Mouse (Mus musculus) kidney, embryonic 15.5 days (tissue): ENCODE results near the gene Nanp. TPM values are rescaled to one million over a fixed set of nuclear protein-coding genes. Genes with fewer than 3 reads are reported as not detected.
A peak's percentile ranks its signal among the peaks of the same experiment; 100 is the strongest.

ENCODE experiments used
- ATAC-seq: fragments of 200-750 bp; cut with Nextera tagmentation; replicated peaks from 2 replicates; pipeline ENCODE4 v1.8.0; 2017; ENCODE audit warnings: moderate TSS enrichment; ENCODE audit not compliant: low FRiP score
- H3K27ac ChIP-seq: fragments of 300-500 bp; sonication (generic); 2 replicates; pipeline ENCODE4 v1.5.1; 2015; ENCODE audit warnings: mild to moderate bottlenecking, inconsistent platforms
- H3K27me3 ChIP-seq: fragments of 300-500 bp; sonication (generic); 2 replicates; pipeline ENCODE4 v1.6.1; 2015; ENCODE audit warnings: inconsistent platforms
- H3K36me3 ChIP-seq: fragments of 300-500 bp; sonication (generic); 2 replicates; pipeline ENCODE4 v1.6.1; 2015; ENCODE audit warnings: inconsistent platforms
- H3K4me1 ChIP-seq: fragments of 300-500 bp; sonication (generic); 2 replicates; pipeline ENCODE4 v1.6.1; 2015; ENCODE audit warnings: inconsistent platforms
- H3K4me2 ChIP-seq: fragments of 300-500 bp; sonication (generic); 2 replicates; pipeline ENCODE4 v1.6.1; 2015; ENCODE audit warnings: moderate library complexity, mild to moderate bottlenecking, inconsistent platforms
- H3K4me3 ChIP-seq: fragments of 300-500 bp; sonication (generic); replicated peaks from 2 replicates; pipeline ENCODE4 v1.5.1; 2015; ENCODE audit warnings: mild to moderate bottlenecking, inconsistent platforms
- H3K9ac ChIP-seq: fragments of 300-500 bp; sonication (generic); 2 replicates; pipeline ENCODE4 v1.6.1; 2015; ENCODE audit warnings: mild to moderate bottlenecking, inconsistent platforms
- H3K9me3 ChIP-seq: fragments of 300-500 bp; sonication (generic); replicated peaks from 2 replicates; pipeline ENCODE4 v1.6.1; 2016; ENCODE audit warnings: inconsistent platforms
- WGBS: fragments of 180-500 bp; shearing (Covaris S2); methylation state at CpG from one replicate; pipeline ENCODE4 v1.1.7; 2015; ENCODE audit warnings: mixed read lengths; 5-methylcytosine and 5-hydroxymethylcytosine counted together
- polyA plus RNA-seq: library from polyadenylated mRNA; unstranded; fragments of >200 nt; fragmentation: Nextera tagmentation; extraction: Ambion mirVana; gene quantifications from 2 replicates; pipeline ENCODE4 v1.2.1, GENCODE M21; 2015

Gene Nanp
- polyA plus RNA-seq = 48.1 and 54.6 TPM in 2 replicates

GRCm38 (mm10) chr2:151039232-151039695 lies at the start of gene Nanp, which contains the start of gene Ninl:
Gene Nanp (minus strand): TSS chr2:151039398.
Gene Ninl (minus strand): TSS chr2:151039382.
- Histone ChIP-seq H3K4me2 (peak within 1 kb of the TSS; percentile 86), H3K4me1 (peaks cover 16% of the 10 kb centered on the region), H3K4me3 (peak within 1 kb of the TSS; percentile 75), H3K27ac (peak within 1 kb of the TSS; percentile 87), H3K36me3 (no peaks in the 10 kb centered on the region), H3K27me3 (no peaks in the 10 kb centered on the region), H3K9me3 (no peaks in the 10 kb centered on the region), H3K9ac (peak within 1 kb of the TSS; percentile 85)
- WGBS = under 1% methylated on average over 34 of the region's 34 CpGs
- peak; percentile 97 for ATAC-seq

GRCm38 (mm10) chr2:151056637-151057036 lies 17.4 kb upstream of the Nanp start:
- no peak overlapping the region for H3K4me3 ChIP-seq
- no peaks in the 10 kb centered on the region for H3K36me3 ChIP-seq
- H3K27ac ChIP-seq = no peak overlapping the region
- no peak overlapping the region for H3K4me2 ChIP-seq
- no peak overlapping the region for H3K9ac ChIP-seq
- no peaks in the 10 kb centered on the region for H3K27me3 ChIP-seq
- ATAC-seq = no peak
- 74% methylated on average over 1 of the region's 1 CpGs for WGBS
- H3K4me1 ChIP-seq = no peaks in the 10 kb centered on the region
- no peaks in the 10 kb centered on the region for H3K9me3 ChIP-seq

GRCm38 (mm10) chr2:151040411-151040810 lies 1.2 kb upstream of the Nanp start:
- H3K9me3 ChIP-seq = no peaks in the 10 kb centered on the region
- H3K27me3 ChIP-seq = no peaks in the 10 kb centered on the region
- no peak overlapping the region for H3K9ac ChIP-seq
- no peak for ATAC-seq
- no peaks in the 10 kb centered on the region for H3K36me3 ChIP-seq
- H3K4me2 ChIP-seq = no peak overlapping the region
- H3K27ac ChIP-seq = no peak overlapping the region
- H3K4me3 ChIP-seq = no peak overlapping the region
- 87% methylated on average over 1 of the region's 1 CpGs for WGBS
- H3K4me1 ChIP-seq = peaks cover 16% of the 10 kb centered on the region

GRCm38 (mm10) chr2:151039726-151040125 lies 528 bp upstream of the Nanp start:
- H3K9ac ChIP-seq = peak overlapping the region; percentile 85
- H3K4me2 ChIP-seq = peak overlapping the region; percentile 86
- H3K9me3 ChIP-seq = no peaks in the 10 kb centered on the region
- no peaks in the 10 kb centered on the region for H3K27me3 ChIP-seq
- peak overlapping the region; percentile 75 for H3K4me3 ChIP-seq
- peaks cover 16% of the 10 kb centered on the region for H3K4me1 ChIP-seq
- peak; percentile 19; the same call in 1 of the 2 replicates for ATAC-seq
- H3K27ac ChIP-seq = peak overlapping the region; percentile 73
- H3K36me3 ChIP-seq = no peaks in the 10 kb centered on the region
- 34% methylated on average over 8 of the region's 8 CpGs for WGBS

GRCm38 (mm10) chr2:151038811-151039222 lies 381 bp downstream of the Nanp start:
- Histone ChIP-seq H3K27me3 (no peaks in the 10 kb centered on the region), H3K9me3 (no peaks in the 10 kb centered on the region), H3K4me1 (peaks cover 16% of the 10 kb centered on the region), H3K36me3 (no peaks in the 10 kb centered on the region), H3K9ac (peak overlapping the region; percentile 85), H3K27ac (peak overlapping the region; percentile 87), H3K4me2 (peak overlapping the region; percentile 86), H3K4me3 (peak overlapping the region; percentile 75)
- under 1% methylated on average over 30 of the region's 30 CpGs for WGBS
- peak; percentile 82 for ATAC-seq

- Histone ChIP-seq H3K4me1 (peaks cover 16% of the 10 kb centered on the region), H3K4me3 (peak overlapping the region; percentile 75), H3K27ac (no peak overlapping the region), H3K4me2 (peak overlapping the region; percentile 86), H3K9me3 (no peaks in the 10 kb centered on the region), H3K36me3 (0 out of 2 replicates have a peak, but pooled peaks cover 2% of the 10 kb centered on the region), H3K27me3 (no peaks in the 10 kb centered on the region), H3K9ac (peak overlapping the region; percentile 85)
- ATAC-seq = 0 out of 2 replicates have a peak, but pooled peaks have one; percentile 20
- 53% methylated on average over 18 of the region's 18 CpGs for WGBS
These were observed 1.2 kb downstream of the Nanp start for GRCm38 (mm10) chr2:151037876-151038552.

GRCm38 (mm10) chr2:151037292-151037691 lies 1.9 kb downstream of the Nanp start:
- H3K4me2 ChIP-seq = peak overlapping the region; percentile 86; the same call in 1 of the 2 replicates
- no peak overlapping the region; the same call in 1 of the 2 replicates for H3K4me3 ChIP-seq
- 98% methylated on average over 1 of the region's 1 CpGs for WGBS
- peaks cover 16% of the 10 kb centered on the region for H3K4me1 ChIP-seq
- H3K36me3 ChIP-seq = 0 out of 2 replicates have a peak, but pooled peaks cover 4% of the 10 kb centered on the region
- no peak overlapping the region for H3K9ac ChIP-seq
- no peaks in the 10 kb centered on the region for H3K9me3 ChIP-seq
- ATAC-seq = no peak
- H3K27me3 ChIP-seq = no peaks in the 10 kb centered on the region
- H3K27ac ChIP-seq = no peak overlapping the region

- peaks cover 16% of the 10 kb centered on the region for H3K4me1 ChIP-seq
- no peak overlapping the region for H3K9ac ChIP-seq
- 0 out of 2 replicates have a peak, but pooled peaks cover 4% of the 10 kb centered on the region for H3K36me3 ChIP-seq
- no peak overlapping the region for H3K4me2 ChIP-seq
- no peaks in the 10 kb centered on the region for H3K9me3 ChIP-seq
- WGBS = 93% methylated on average over 2 of the region's 2 CpGs
- no peaks in the 10 kb centered on the region for H3K27me3 ChIP-seq
- no peak overlapping the region for H3K27ac ChIP-seq
- H3K4me3 ChIP-seq = no peak overlapping the region
- ATAC-seq = no peak
These were observed 2.5 kb downstream of the Nanp start for GRCm38 (mm10) chr2:151036721-151037120.

- H3K9ac ChIP-seq = no peak overlapping the region
- H3K27ac ChIP-seq = no peak overlapping the region
- 96% methylated on average over 3 of the region's 3 CpGs for WGBS
- no peak for ATAC-seq
- no peaks in the 10 kb centered on the region for H3K9me3 ChIP-seq
- H3K36me3 ChIP-seq = peaks cover 5% of the 10 kb centered on the region
- H3K4me2 ChIP-seq = no peak overlapping the region
- no peaks in the 10 kb centered on the region for H3K27me3 ChIP-seq
- no peak overlapping the region for H3K4me3 ChIP-seq
- H3K4me1 ChIP-seq = peaks cover 11% of the 10 kb centered on the region
These were observed 4.8 kb downstream of the Nanp start for GRCm38 (mm10) chr2:151034435-151034834.

- 87% methylated on average over 10 of the region's 10 CpGs for WGBS
- no peak for ATAC-seq
- H3K4me3 ChIP-seq = no peak overlapping the region
These were observed 18.0 kb downstream of the Nanp start for GRCm38 (mm10) chr2:151021158-151021557.

GRCm38 (mm10) chr2:151015316-151015715 lies 23.9 kb downstream of the Nanp start:
- no peaks in the 10 kb centered on the region for H3K9me3 ChIP-seq
- no peaks in the 10 kb centered on the region for H3K4me1 ChIP-seq
- no peak overlapping the region for H3K9ac ChIP-seq
- 84% methylated on average over 2 of the region's 2 CpGs for WGBS
- no peak for ATAC-seq
- no peak overlapping the region for H3K27ac ChIP-seq
- no peak overlapping the region for H3K4me2 ChIP-seq
- H3K36me3 ChIP-seq = no peaks in the 10 kb centered on the region
- no peaks in the 10 kb centered on the region for H3K27me3 ChIP-seq
- H3K4me3 ChIP-seq = no peak overlapping the region

More at GRCm38 (mm10) chr2:151021158-151021557, 18.0 kb downstream of the Nanp start:
- no peak overlapping the region for H3K27ac ChIP-seq
- no peak overlapping the region for H3K4me2 ChIP-seq
- 0 out of 2 replicates have a peak, but pooled peaks cover 6% of the 10 kb centered on the region for H3K36me3 ChIP-seq
- H3K9ac ChIP-seq = no peak overlapping the region
- no peaks in the 10 kb centered on the region for H3K27me3 ChIP-seq
- H3K4me1 ChIP-seq = no peaks in the 10 kb centered on the region
- no peaks in the 10 kb centered on the region for H3K9me3 ChIP-seq

- no peak overlapping the region for H3K27ac ChIP-seq
- peaks cover 25% of the 10 kb centered on the region for H3K4me1 ChIP-seq
- H3K9ac ChIP-seq = no peak overlapping the region
- ATAC-seq = no peak
- H3K9me3 ChIP-seq = no peaks in the 10 kb centered on the region
- H3K36me3 ChIP-seq = no peaks in the 10 kb centered on the region
- WGBS = 69% methylated on average over 1 of the region's 1 CpGs
- H3K4me3 ChIP-seq = no peak overlapping the region
- no peaks in the 10 kb centered on the region for H3K27me3 ChIP-seq
- H3K4me2 ChIP-seq = no peak overlapping the region
These were observed 27.9 kb downstream of the Nanp start for GRCm38 (mm10) chr2:151011273-151011672.
